Mouse (Mus musculus) intestine, postnatal 0 days (tissue): ENCODE results near the gene Bcl2l15. TPM values are rescaled to one million over a fixed set of nuclear protein-coding genes. Genes with fewer than 3 reads are reported as not detected.
A peak's percentile ranks its signal among the peaks of the same experiment; 100 is the strongest.

ENCODE experiments used
- ATAC-seq: fragments of 200-750 bp; cut with Nextera tagmentation; 2 replicates; pipeline ENCODE4 v1.8.0; 2017; ENCODE audit warnings: mild to moderate bottlenecking, moderate TSS enrichment, moderate library complexity
- H3K27ac ChIP-seq: fragments of 300-500 bp; sonication (generic); 2 replicates; pipeline ENCODE4 v1.5.1; 2014; ENCODE audit warnings: mild to moderate bottlenecking, low read depth, low read length, moderate library complexity
- H3K27me3 ChIP-seq: fragments of 300-500 bp; sonication (generic); replicated peaks from 2 replicates; pipeline ENCODE4 v1.6.1; 2014; ENCODE audit warnings: low read length, mixed read lengths; ENCODE audit not compliant: control insufficient read depth, insufficient read depth
- H3K36me3 ChIP-seq: fragments of 300-500 bp; sonication (generic); 2 replicates; pipeline ENCODE4 v1.6.1; 2014; ENCODE audit warnings: mild to moderate bottlenecking, moderate library complexity; ENCODE audit not compliant: control insufficient read depth, insufficient read depth
- H3K4me1 ChIP-seq: fragments of 300-500 bp; sonication (generic); replicated peaks from 2 replicates; pipeline ENCODE4 v1.6.1; 2014; ENCODE audit warnings: antibody characterized with exemption, low read length, mixed read lengths; ENCODE audit not compliant: control insufficient read depth, insufficient read depth
- H3K4me2 ChIP-seq: fragments of 300-500 bp; sonication (generic); replicated peaks from 2 replicates; pipeline ENCODE4 v1.6.1; 2014; ENCODE audit warnings: low read depth, mild to moderate bottlenecking, moderate library complexity
- H3K4me3 ChIP-seq: fragments of 300-500 bp; sonication (generic); 2 replicates; pipeline ENCODE4 v1.5.1; 2014; ENCODE audit warnings: low read depth, low read length
- H3K9ac ChIP-seq: fragments of 300-500 bp; sonication (generic); 2 replicates; pipeline ENCODE4 v1.6.1; 2014; ENCODE audit warnings: mild to moderate bottlenecking, low read depth, low read length
- H3K9me3 ChIP-seq: fragments of 300-500 bp; sonication (generic); 2 replicates; pipeline ENCODE4 v1.6.1; 2016; ENCODE audit warnings: mixed run types; ENCODE audit not compliant: control insufficient read depth
- CTCF ChIP-seq: sonication (generic); IDR thresholded peaks from 2 replicates; pipeline ENCODE4 v1.5.1; 2016; ENCODE audit warnings: low read depth, mild to moderate bottlenecking, control low read depth, antibody characterized with exemption, moderate library complexity
- WGBS: fragments of 180-500 bp; shearing (Covaris S2); extraction: QIAGEN DNeasy Blood & Tissue Kit; methylation state at CpG from one replicate; pipeline ENCODE4 v1.1.7; 2014; 5-methylcytosine and 5-hydroxymethylcytosine counted together
- polyA plus RNA-seq: library from polyadenylated mRNA; unstranded; fragments of >200 nt; fragmentation: Nextera tagmentation; extraction: Ambion mirVana; gene quantifications from 2 replicates; pipeline ENCODE4 v1.2.1, GENCODE M21; 2015

The Bcl2l15 gene
- polyA plus RNA-seq, 1 experiment from 2014 or later, result 27.1 TPM

DNA sequence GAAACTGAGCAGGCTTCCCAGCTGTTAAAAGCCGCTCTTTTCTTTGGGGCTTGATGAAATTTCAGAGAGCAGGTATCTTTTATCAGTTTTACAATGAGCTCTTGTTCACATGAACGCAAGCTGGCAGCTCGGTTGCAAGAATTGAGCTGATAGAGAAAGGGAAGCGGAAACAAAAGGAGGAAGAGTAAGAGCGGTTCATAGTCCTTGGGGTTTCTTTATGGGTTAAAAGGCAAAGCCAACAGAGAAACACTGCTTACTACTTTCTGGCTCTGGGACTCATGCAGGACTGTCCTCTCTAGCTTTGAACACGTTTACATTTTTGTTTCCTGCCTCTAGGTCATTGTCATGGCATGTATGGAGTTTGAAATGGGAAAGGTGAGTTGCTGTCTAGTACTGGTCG is 41.9 kb downstream of the Bcl2l15 start:
- no peak overlapping the region for H3K27ac ChIP-seq
- ATAC-seq, result no peak
- H3K4me2 ChIP-seq, result no peak overlapping the region
- TF ChIP-seq CTCF, result no peak
- no peaks in the 10 kb centered on the region for H3K4me1 ChIP-seq
- no peak overlapping the region for H3K9ac ChIP-seq
- no peaks in the 10 kb centered on the region for H3K27me3 ChIP-seq
- no peaks in the 10 kb centered on the region for H3K36me3 ChIP-seq
- no peaks in the 10 kb centered on the region for H3K9me3 ChIP-seq
- no peak overlapping the region for H3K4me3 ChIP-seq
- 64% methylated on average over 7 of the region's 7 CpGs for WGBS

DNA sequence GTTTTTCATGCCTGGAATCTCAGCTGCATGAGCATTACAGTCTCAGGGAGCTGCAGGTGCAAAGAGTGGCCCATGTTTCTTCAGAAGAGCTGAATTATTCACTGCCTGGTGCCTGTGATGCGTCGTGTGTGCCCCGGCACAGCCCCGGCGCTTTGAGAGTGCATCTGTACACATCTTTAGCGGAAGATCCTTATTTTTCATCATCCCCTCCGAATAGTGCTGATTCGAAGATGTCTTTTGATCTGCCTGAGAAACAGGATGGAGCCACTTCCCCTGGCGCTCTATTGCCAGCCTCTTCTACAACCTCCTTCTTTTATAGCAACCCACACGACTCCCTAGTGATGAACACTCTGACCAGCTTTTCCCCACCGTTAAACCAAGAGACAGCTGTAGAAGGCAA is 53.5 kb downstream of the Bcl2l15 start:
- TF ChIP-seq CTCF, result no peak
- no peak overlapping the region for H3K9ac ChIP-seq
- no peak for ATAC-seq
- H3K27me3 ChIP-seq, result no peaks in the 10 kb centered on the region
- no peak overlapping the region for H3K4me2 ChIP-seq
- WGBS, result 78% methylated on average over 11 of the region's 11 CpGs
- H3K36me3 ChIP-seq, result no peaks in the 10 kb centered on the region
- no peaks in the 10 kb centered on the region for H3K4me1 ChIP-seq
- H3K4me3 ChIP-seq, result no peak overlapping the region
- H3K27ac ChIP-seq, result no peak overlapping the region
- H3K9me3 ChIP-seq, result no peaks in the 10 kb centered on the region

DNA sequence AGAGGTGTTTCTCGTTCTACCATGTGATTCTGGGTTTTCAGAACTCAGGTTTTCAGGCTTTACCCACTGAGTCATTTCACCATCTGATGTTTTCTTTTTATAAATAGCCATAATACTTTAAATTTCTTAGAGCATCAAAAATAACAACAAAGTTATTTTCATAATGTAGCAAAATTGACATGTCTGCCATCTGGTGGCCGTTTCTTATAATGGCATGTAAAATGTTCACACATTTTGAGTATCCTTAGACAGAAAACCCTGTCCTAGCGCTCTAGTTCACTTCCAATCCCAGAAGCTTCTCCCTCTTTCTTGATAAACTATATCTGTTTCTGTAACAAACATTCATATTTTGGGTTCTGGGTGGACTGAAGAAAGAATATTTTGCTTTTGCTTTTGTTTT is 55.2 kb downstream of the Bcl2l15 start:
- H3K9me3 ChIP-seq, result no peaks in the 10 kb centered on the region
- ATAC-seq, result no peak
- no peak overlapping the region for H3K4me3 ChIP-seq
- 22% methylated on average over 3 of the region's 3 CpGs for WGBS
- no peaks in the 10 kb centered on the region for H3K36me3 ChIP-seq
- peak; percentile 70 for TF ChIP-seq CTCF
- H3K4me1 ChIP-seq, result no peaks in the 10 kb centered on the region
- no peak overlapping the region for H3K4me2 ChIP-seq
- no peak overlapping the region for H3K27ac ChIP-seq
- no peak overlapping the region for H3K9ac ChIP-seq
- H3K27me3 ChIP-seq, result no peaks in the 10 kb centered on the region

DNA sequence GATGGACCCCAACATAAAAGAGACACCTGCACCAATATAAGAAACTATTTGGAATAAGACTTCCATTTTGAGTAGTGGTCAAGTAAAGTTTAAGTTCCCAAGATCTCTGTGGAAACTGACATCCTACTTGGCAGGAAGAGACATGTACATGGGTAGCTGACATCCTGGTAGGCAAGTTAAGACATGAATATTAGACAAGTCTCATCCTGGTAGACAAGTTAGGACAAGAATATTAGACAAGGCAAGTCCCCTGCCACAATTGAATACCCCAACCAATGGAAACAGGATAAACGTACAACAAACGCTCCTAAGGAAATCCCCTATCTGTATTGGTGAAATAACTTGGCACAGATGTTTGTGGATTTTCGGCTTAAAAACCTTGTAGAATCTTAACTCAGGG is 61.0 kb downstream of the Bcl2l15 start:
- no peaks in the 10 kb centered on the region for H3K4me1 ChIP-seq
- TF ChIP-seq CTCF, result no peak
- H3K36me3 ChIP-seq, result no peaks in the 10 kb centered on the region
- no peaks in the 10 kb centered on the region for H3K27me3 ChIP-seq
- H3K9ac ChIP-seq, result no peak overlapping the region
- no peak overlapping the region for H3K4me2 ChIP-seq
- H3K4me3 ChIP-seq, result no peak overlapping the region
- ATAC-seq, result no peak
- 89% methylated on average over 3 of the region's 3 CpGs for WGBS
- H3K9me3 ChIP-seq, result no peaks in the 10 kb centered on the region
- no peak overlapping the region for H3K27ac ChIP-seq

Other genes starting within 250 kb of the Bcl2l15 start
- 0.26 and 0.31 TPM in 2 replicates for gene Atg4a-ps, start 186.5 kb upstream of the Bcl2l15 start, polyA plus RNA-seq
- 11.5 and 13.1 TPM in 2 replicates for gene Olfml3, start 94.6 kb upstream of the Bcl2l15 start, polyA plus RNA-seq
- gene Gm10964, start 93.2 kb upstream of the Bcl2l15 start, polyA plus RNA-seq, result not detected in 2 replicates
- gene Hipk1, start 41.0 kb upstream of the Bcl2l15 start, polyA plus RNA-seq, result 6.6 and 7.1 TPM in 2 replicates
- 10.2 and 13.3 TPM in 2 replicates for gene Dclre1b, start 23.2 kb upstream of the Bcl2l15 start, polyA plus RNA-seq
- gene Ap4b1, start 23.1 kb upstream of the Bcl2l15 start, polyA plus RNA-seq, result 12.6 and 12.9 TPM in 2 replicates
- 0.18 TPM in 1 of 2 replicates, not detected in the other for gene Gm43064, start 23.0 kb upstream of the Bcl2l15 start, polyA plus RNA-seq
- 1.5 TPM in 2 replicates for gene Ptpn22, start 27.2 kb downstream of the Bcl2l15 start, polyA plus RNA-seq
- 5.3 and 5.5 TPM in 2 replicates for gene Rsbn1, start 81.5 kb downstream of the Bcl2l15 start, polyA plus RNA-seq
- 6.4 and 7.1 TPM in 2 replicates for gene Phtf1, start 135.5 kb downstream of the Bcl2l15 start, polyA plus RNA-seq